Mouse (Mus musculus) brain, embryonic 14.5 days (tissue): ENCODE measurements at regions not wholly inside any gene's neighbourhood (a gene's known extent, or its start where the extent isn't known, plus 50 kb on each side); places are given as distances from the start of the nearest gene placed in this dataset.

ENCODE experiments used
- DNase-seq: peaks from one replicate; pipeline ENCODE4 v3.0.0-alpha.2; 2011; ENCODE audit warnings: low read depth
- CTCF ChIP-seq: fragments of 200-500 bp; IDR thresholded peaks from 2 replicates; pipeline ENCODE4 v1.5.1; 2012; ENCODE audit warnings: inconsistent platforms, mild to moderate bottlenecking, moderate library complexity, borderline replicate concordance; ENCODE audit not compliant: insufficient read depth, insufficient read length; ENCODE audit errors: extremely low read depth
- POLR2A ChIP-seq: fragments of 200-500 bp; IDR thresholded peaks from 2 replicates; pipeline ENCODE4 v1.6.1; 2012; ENCODE audit warnings: mild to moderate bottlenecking, inconsistent platforms, borderline replicate concordance; ENCODE audit not compliant: poor library complexity, insufficient read depth, insufficient read length, severe bottlenecking; ENCODE audit errors: extremely low read depth

- no peak for TF ChIP-seq CTCF
- no peak for TF ChIP-seq POLR2A
- no peak for DNase-seq
These were observed 1781.7 kb downstream of the Pcdh7 start for GRCm38 (mm10) chr5:59499441-59499840.

GRCm38 (mm10) chr5:59545649-59546048 lies 1827.9 kb downstream of the Pcdh7 start:
- peak; percentile 45 for DNase-seq
- TF ChIP-seq POLR2A: no peak
- no peak for TF ChIP-seq CTCF

DNA sequence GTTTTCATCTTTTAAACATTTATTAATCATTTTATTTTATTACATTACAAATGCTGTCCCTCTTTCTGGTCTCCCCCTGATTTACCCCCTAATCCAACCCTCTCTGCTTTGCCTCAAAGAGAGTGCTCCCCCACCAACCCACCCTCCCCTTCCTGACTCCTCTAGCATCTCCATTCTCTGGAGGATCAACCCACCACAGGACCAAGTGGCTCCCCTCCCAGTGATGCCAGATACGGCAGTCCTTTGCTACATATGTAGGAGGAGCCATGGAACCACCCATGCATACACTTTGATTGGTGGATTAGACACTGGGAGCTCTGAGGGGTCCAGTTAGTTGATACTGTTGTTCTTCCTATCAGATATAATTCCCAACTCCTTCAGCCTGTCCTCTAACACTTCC lies 1873.4 kb downstream of the Pcdh7 start:
- TF ChIP-seq POLR2A (no peak), CTCF (no peak)
- DNase-seq: no peak
